In the genomic region with DNA sequence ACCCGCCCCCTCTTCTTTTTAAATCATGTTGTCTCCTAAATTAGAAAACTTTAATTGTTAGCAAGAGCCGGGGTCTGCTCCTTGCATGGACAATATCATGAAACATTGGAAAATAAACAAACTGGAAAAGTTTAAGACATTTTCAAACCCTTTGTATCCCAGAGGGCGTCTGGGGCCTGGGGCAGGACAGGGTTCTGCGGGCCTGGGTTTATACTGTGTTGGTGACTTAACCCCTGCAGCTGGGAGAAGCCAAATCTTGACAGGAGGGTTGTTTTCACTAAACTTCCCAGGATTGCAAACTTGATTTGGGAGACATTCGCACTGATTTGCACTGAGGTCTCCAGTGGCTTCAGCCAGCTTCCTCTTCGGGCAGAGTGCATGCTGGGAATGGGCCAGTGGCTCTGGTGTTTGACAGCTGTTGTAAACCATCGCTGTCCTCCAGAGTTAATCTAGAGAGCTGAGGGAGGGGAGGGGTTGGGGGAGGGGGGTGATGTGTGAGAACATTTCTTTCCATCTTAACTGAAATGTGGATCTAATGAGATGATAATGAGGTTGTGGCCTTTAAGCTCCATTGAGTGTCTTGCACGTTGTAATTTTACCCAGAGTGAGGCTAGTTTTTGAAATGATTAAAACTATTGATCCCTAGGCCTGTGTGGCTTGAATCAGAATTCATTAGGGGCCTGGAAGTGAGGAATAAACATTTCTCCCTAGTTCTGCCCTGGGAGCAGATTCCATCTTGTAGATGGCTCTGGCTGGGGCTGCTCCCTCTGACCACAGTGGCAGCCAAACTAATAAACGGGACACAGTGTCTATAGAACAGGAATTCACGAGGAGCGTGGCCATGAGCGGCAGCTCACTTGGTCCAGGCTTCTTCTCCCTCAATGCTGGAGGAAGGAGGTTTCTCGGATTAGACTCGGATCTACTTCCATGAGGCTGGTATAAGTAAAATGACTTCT, we compare ENCODE assay signal across 10 mouse cellular contexts. TPM values are rescaled to one million over a fixed set of nuclear protein-coding genes. Genes with fewer than 3 reads are reported as not detected.
DNase-seq lines count a peak whose midpoint lies in the region; ATAC-seq and TF ChIP-seq lines count a peak whose summit lies in the region.
"Had no signal": no experiment of that assay in that cellular context is flagged by ENCODE, and none has a peak within 500 bp of the region (broad histone marks: within the 10 kb centered on the region; RNA-seq: fewer than 3 reads in every experiment).

No protein-coding gene starts in this region.

- no peak overlapping the region for H3K9ac ChIP-seq in midbrain, embryonic 11.5 days (ENCODE audit: low read length)
- H3K9ac ChIP-seq in midbrain, embryonic 15.5 days = no peak overlapping the region
- H3K9ac ChIP-seq in lung, embryonic 16.5 days (ENCODE audit: low read length) = no peak overlapping the region
- H3K9ac ChIP-seq in stomach, postnatal 0 days (ENCODE audit: low read length) = no peak overlapping the region
- H3K9ac ChIP-seq: heart, embryonic 13.5 days had no signal

- no peaks in the 10 kb centered on the region for H3K9me3 ChIP-seq in midbrain, embryonic 11.5 days (ENCODE audit: control insufficient read depth, low read length)
- H3K9me3 ChIP-seq in midbrain, embryonic 15.5 days = no peaks in the 10 kb centered on the region
- H3K9me3 ChIP-seq in lung, embryonic 16.5 days (ENCODE audit: control insufficient read depth, low read length) = no peaks in the 10 kb centered on the region
- no peaks in the 10 kb centered on the region for H3K9me3 ChIP-seq in stomach, postnatal 0 days (ENCODE audit: control insufficient read depth, low read length)
- H3K9me3 ChIP-seq: heart, embryonic 13.5 days had no signal

- TF ChIP-seq CTCF in stomach, postnatal 0 days (IDR thresholded peaks at IDR 0.05; ENCODE audit: low read depth) = no peak

- peak; percentile 67 for ATAC-seq in midbrain, embryonic 11.5 days (ENCODE audit: low FRiP score)
- ATAC-seq in midbrain, embryonic 15.5 days (replicated peaks) = no peak
- peak; percentile 88 for ATAC-seq in lung, embryonic 16.5 days (ENCODE audit: low read depth)
- ATAC-seq in stomach, postnatal 0 days (ENCODE audit: low FRiP score, low TSS enrichment) = no peak
- ATAC-seq in activated CD4-positive, CD25-positive, alpha-beta regulatory T cell, adult 4 months = no peak

- peak; percentile 51 for DNase-seq in embryo, embryonic 10 days (ENCODE audit: low spot score)
- no peak for DNase-seq in embryo, embryonic 11 days
- DNase-seq in midbrain, embryonic 11.5 days (ENCODE audit: low spot score, missing footprints) = no peak
- no peak for DNase-seq in stomach, postnatal 0 days (ENCODE audit: low spot score)
- no peak for DNase-seq in frontal cortex, postnatal 10 days (ENCODE audit: low spot score in 2 of 2)
- DNase-seq: thymus, adult 2 months had no signal

- H3K4me1 ChIP-seq in midbrain, embryonic 11.5 days (ENCODE audit: control insufficient read depth, insufficient read depth, low read length) = peaks cover 7% of the 10 kb centered on the region
- H3K4me1 ChIP-seq in midbrain, embryonic 15.5 days = peaks cover 9% of the 10 kb centered on the region
- H3K4me1 ChIP-seq in lung, embryonic 16.5 days (replicated peaks; ENCODE audit: control insufficient read depth, insufficient read depth, low read length) = peaks cover 26% of the 10 kb centered on the region
- no peaks in the 10 kb centered on the region; the same call in 1 of the 2 replicates for H3K4me1 ChIP-seq in stomach, postnatal 0 days (replicated peaks; ENCODE audit: control insufficient read depth, insufficient read depth)

- H3K4me2 ChIP-seq in midbrain, embryonic 11.5 days = no peak overlapping the region
- H3K4me2 ChIP-seq in midbrain, embryonic 15.5 days = no peak overlapping the region
- H3K4me2 ChIP-seq in lung, embryonic 16.5 days (ENCODE audit: low read depth, low read length) = no peak overlapping the region
- no peak overlapping the region for H3K4me2 ChIP-seq in stomach, postnatal 0 days (replicated peaks; ENCODE audit: low read depth)
- H3K4me2 ChIP-seq: heart, embryonic 13.5 days had no signal

- no peak overlapping the region for H3K4me3 ChIP-seq in midbrain, embryonic 11.5 days (ENCODE audit: low read depth, low read length)
- H3K4me3 ChIP-seq in midbrain, embryonic 15.5 days = no peak overlapping the region
- H3K4me3 ChIP-seq in lung, embryonic 16.5 days (ENCODE audit: low read length) = no peak overlapping the region
- H3K4me3 ChIP-seq in stomach, postnatal 0 days (ENCODE audit: low read depth, low read length) = no peak overlapping the region
- H3K4me3 ChIP-seq: heart, embryonic 13.5 days had no signal

- WGBS in midbrain, embryonic 11.5 days = 68% methylated on average over 14 of the region's 14 CpGs
- WGBS in midbrain, embryonic 15.5 days = 60% methylated on average over 14 of the region's 14 CpGs
- WGBS in lung, embryonic 16.5 days = 40% methylated on average over 14 of the region's 14 CpGs
- WGBS in stomach, postnatal 0 days = 56% methylated on average over 14 of the region's 14 CpGs

- H3K36me3 ChIP-seq in midbrain, embryonic 11.5 days (ENCODE audit: control insufficient read depth, insufficient read depth, low read length) = no peaks in the 10 kb centered on the region
- H3K36me3 ChIP-seq in midbrain, embryonic 15.5 days (replicated peaks) = no peaks in the 10 kb centered on the region
- no peaks in the 10 kb centered on the region for H3K36me3 ChIP-seq in lung, embryonic 16.5 days (ENCODE audit: control insufficient read depth, insufficient read depth, low read length)
- no peaks in the 10 kb centered on the region for H3K36me3 ChIP-seq in stomach, postnatal 0 days (ENCODE audit: control insufficient read depth, insufficient read depth, low read length)
- H3K36me3 ChIP-seq: heart, embryonic 13.5 days had no signal

- no peak overlapping the region for H3K27ac ChIP-seq in midbrain, embryonic 11.5 days (ENCODE audit: low read depth, low read length)
- H3K27ac ChIP-seq in midbrain, embryonic 15.5 days = no peak overlapping the region
- H3K27ac ChIP-seq in lung, embryonic 16.5 days (ENCODE audit: low read length) = peak overlapping the region; percentile 89
- peak overlapping the region; percentile 65 for H3K27ac ChIP-seq in stomach, postnatal 0 days (replicated peaks)
- H3K27ac ChIP-seq: heart, embryonic 13.5 days had no signal

- no peak for TF ChIP-seq EP300 in stomach, postnatal 0 days (optimal IDR thresholded peaks at IDR 0.05)

- H3K27me3 ChIP-seq in midbrain, embryonic 11.5 days (ENCODE audit: control insufficient read depth, insufficient read depth, low read length) = no peaks in the 10 kb centered on the region; the same call in 1 of the 2 replicates
- H3K27me3 ChIP-seq in midbrain, embryonic 15.5 days (replicated peaks) = no peaks in the 10 kb centered on the region
- no peaks in the 10 kb centered on the region for H3K27me3 ChIP-seq in lung, embryonic 16.5 days (ENCODE audit: control insufficient read depth, insufficient read depth, low read depth, low read length)
- no peaks in the 10 kb centered on the region for H3K27me3 ChIP-seq in stomach, postnatal 0 days (ENCODE audit: control insufficient read depth, insufficient read depth, low read length)
- H3K27me3 ChIP-seq: heart, embryonic 13.5 days had no signal

RNA-seq across cellular contexts. Expression of a gene that starts 36.7 kb away (rescaled TPM):
- 27.1 and 28.4 TPM in 2 replicates for polyA plus RNA-seq in midbrain, embryonic 11.5 days (2014; fragmentation: Nextera tagmentation; extraction: Ambion mirVana)
- polyA plus RNA-seq in midbrain, embryonic 15.5 days (2015; fragmentation: Nextera tagmentation; extraction: Ambion mirVana) = 37.5 and 40.2 TPM in 2 replicates
- polyA plus RNA-seq in lung, embryonic 16.5 days (2015; fragmentation: Nextera tagmentation; extraction: Ambion mirVana) = 13.3 and 16.4 TPM in 2 replicates
- 7.0 and 8.2 TPM in 2 replicates for polyA plus RNA-seq in stomach, postnatal 0 days (2015; fragmentation: Nextera tagmentation; extraction: Ambion mirVana)
- 10 to 100 TPM; 13.5 to 15.2 TPM for polyA plus RNA-seq in activated CD4-positive, CD25-positive, alpha-beta regulatory T cell, adult 4 months (2017; shearing (Covaris generic))

Comparison
In these comparisons a context has a peak if more than half of its experiments do, and no peak if none do; other contexts are left out.
1. ATAC-seq: peak in midbrain, embryonic 11.5 days (single experiment) and lung, embryonic 16.5 days (single experiment); none in midbrain, embryonic 15.5 days (single experiment), stomach, postnatal 0 days (single experiment) and activated CD4-positive, CD25-positive, alpha-beta regulatory T cell, adult 4 months (single experiment).
2. H3K27ac ChIP-seq: peak in lung, embryonic 16.5 days (single experiment) and stomach, postnatal 0 days (single experiment); none in midbrain, embryonic 11.5 days (single experiment) and midbrain, embryonic 15.5 days (single experiment).